Mouse (Mus musculus) MEL (cell line): Measurements from ENCODE around the gene Ocrl. TPM values are rescaled to one million over a fixed set of nuclear protein-coding genes. Genes with fewer than 3 reads are reported as not detected.

Experiments
- DNase-seq: peaks from one replicate; pipeline ENCODE4 v3.0.0; 2011; ENCODE audit warnings: low read depth, low spot score
- H3K27ac ChIP-seq: 2 replicates; pipeline ENCODE4 v1.5.1; 2012; ENCODE audit warnings: low read depth, mild to moderate bottlenecking, control low read depth, low read length, moderate library complexity; ENCODE audit not compliant: control insufficient read depth
- H3K27me3 ChIP-seq, 2 experiments: fragments of 150-350 bp in 1 of 2; sonication (generic) in 1 of 2; 2 replicates each; pipeline ENCODE4 v1.6.1; 2012; ENCODE audit warnings: low read length in 2 of 2, mild to moderate bottlenecking in 2 of 2, improper control_type of control experiment in 1 of 2, moderate library complexity in 1 of 2; ENCODE audit not compliant: insufficient read depth in 2 of 2, control insufficient read depth in 1 of 2
- H3K36me3 ChIP-seq, 2 experiments: 2 replicates each; pipeline ENCODE4 v1.6.1; 2012 to 2014; ENCODE audit warnings: low read length in 2 of 2, improper control_type of control experiment in 1 of 2, inconsistent platforms in 1 of 2, mild to moderate bottlenecking in 1 of 2; ENCODE audit not compliant: insufficient read depth in 2 of 2, control insufficient read depth in 1 of 2
- H3K4me1 ChIP-seq, 2 experiments: fragments of 150-350 bp in 1 of 2; sonication (generic) in 1 of 2; 2 replicates each; pipeline ENCODE4 v1.6.1; 2012; ENCODE audit warnings: low read length in 2 of 2, improper control_type of control experiment in 1 of 2, mild to moderate bottlenecking in 1 of 2; ENCODE audit not compliant: insufficient read depth in 2 of 2, control insufficient read depth in 1 of 2
- H3K4me3 ChIP-seq, 2 experiments: fragments of 150-350 bp in 1 of 2; sonication (generic) in 1 of 2; 2 replicates each; pipeline ENCODE4 v1.5.1; 2012; ENCODE audit warnings: low read depth in 2 of 2, low read length in 2 of 2, mild to moderate bottlenecking in 2 of 2, moderate library complexity in 2 of 2, control low read depth in 1 of 2, improper control_type of control experiment in 1 of 2; ENCODE audit not compliant: control insufficient read depth in 1 of 2, insufficient read depth in 1 of 2
- H3K79me2 ChIP-seq: 2 replicates; pipeline ENCODE4 v1.6.1; 2012; ENCODE audit warnings: mild to moderate bottlenecking, low read length, moderate library complexity; ENCODE audit not compliant: control insufficient read depth, poor library complexity, insufficient read depth
- H3K9ac ChIP-seq: 2 replicates; pipeline ENCODE4 v1.6.1; 2012; ENCODE audit warnings: low read depth, mild to moderate bottlenecking, control low read depth, low read length, moderate library complexity; ENCODE audit not compliant: control insufficient read depth, poor library complexity, severe bottlenecking
- H3K9me3 ChIP-seq: fragments of 150-350 bp; sonication (generic); replicated peaks from 2 replicates; pipeline ENCODE4 v1.6.1; 2012; ENCODE audit warnings: mild to moderate bottlenecking, low read length, improper control_type of control experiment, moderate library complexity; ENCODE audit not compliant: insufficient read depth
- CHD1 ChIP-seq: IDR thresholded peaks from 2 replicates; pipeline ENCODE4 v1.6.1; 2012; ENCODE audit warnings: low read depth, mild to moderate bottlenecking, inconsistent platforms, low read length, improper control_type of control experiment
- CTCF ChIP-seq, 3 experiments: IDR thresholded peaks in 2 of 3; conservative IDR thresholded peaks in 1 of 3; 2 replicates each; pipeline ENCODE4 v1.5.1; 2011 to 2012; ENCODE audit warnings: low read length in 3 of 3, low read depth in 2 of 3, mild to moderate bottlenecking in 2 of 3, improper control_type of control experiment in 1 of 3, inconsistent platforms in 1 of 3, mixed read lengths in 1 of 3, moderate library complexity in 1 of 3; ENCODE audit not compliant: control insufficient read depth in 1 of 3, insufficient read depth in 1 of 3, poor library complexity in 1 of 3, severe bottlenecking in 1 of 3
- E2F4 ChIP-seq: IDR thresholded peaks from 2 replicates; pipeline ENCODE4 v1.6.1; 2011; ENCODE audit warnings: low read depth, low read length, improper control_type of control experiment, borderline replicate concordance
- EP300 ChIP-seq, 2 experiments: IDR thresholded peaks; 2 replicates each; pipeline ENCODE4 v1.6.1; 2011; ENCODE audit warnings: improper control_type of control experiment in 2 of 2, low read length in 2 of 2, low read depth in 1 of 2, mild to moderate bottlenecking in 1 of 2
- ETS1 ChIP-seq: IDR thresholded peaks from 2 replicates; pipeline ENCODE4 v1.6.1; 2012; ENCODE audit warnings: low read depth, mild to moderate bottlenecking, inconsistent platforms, low read length, improper control_type of control experiment, moderate library complexity
- GABPA ChIP-seq: IDR thresholded peaks from 2 replicates; pipeline ENCODE4 v1.6.1; 2012; ENCODE audit warnings: low read depth, mild to moderate bottlenecking, inconsistent platforms, low read length, improper control_type of control experiment, moderate library complexity
- HCFC1 ChIP-seq: IDR thresholded peaks from 2 replicates; pipeline ENCODE4 v1.6.1; 2012; ENCODE audit warnings: low read depth, mild to moderate bottlenecking, inconsistent platforms, low read length, improper control_type of control experiment, moderate library complexity
- MAX ChIP-seq: IDR thresholded peaks from 2 replicates; pipeline ENCODE4 v1.6.1; 2011; ENCODE audit warnings: low read length, improper control_type of control experiment
- MAZ ChIP-seq: IDR thresholded peaks from 2 replicates; pipeline ENCODE4 v1.6.1; 2012; ENCODE audit warnings: low read depth, mild to moderate bottlenecking, inconsistent platforms, low read length, improper control_type of control experiment
- MYC ChIP-seq: IDR thresholded peaks from 2 replicates; pipeline ENCODE4 v1.6.1; 2011; ENCODE audit warnings: low read depth, mild to moderate bottlenecking, low read length, improper control_type of control experiment, moderate library complexity
- NELFE ChIP-seq: IDR thresholded peaks from 2 replicates; pipeline ENCODE4 v1.6.1; 2011; ENCODE audit warnings: low read depth, low read length, improper control_type of control experiment
- POLR2A ChIP-seq, 2 experiments: IDR thresholded peaks; 2 replicates each; pipeline ENCODE4 v1.6.1; 2011 to 2012; ENCODE audit warnings: low read length in 2 of 2, mild to moderate bottlenecking in 2 of 2, control low read depth in 1 of 2, improper control_type of control experiment in 1 of 2, low read depth in 1 of 2, moderate library complexity in 1 of 2; ENCODE audit not compliant: control insufficient read depth in 1 of 2, insufficient read depth in 1 of 2, poor library complexity in 1 of 2
- SIN3A ChIP-seq: IDR thresholded peaks from 2 replicates; pipeline ENCODE4 v1.6.1; 2012; ENCODE audit warnings: low read length, improper control_type of control experiment, inconsistent platforms
- TBP ChIP-seq: IDR thresholded peaks from 2 replicates; pipeline ENCODE4 v1.8.0; 2011; ENCODE audit warnings: low read depth, low read length, improper control_type of control experiment
- ZC3H11A ChIP-seq: IDR thresholded peaks from 2 replicates; pipeline ENCODE4 v1.6.1; 2012; ENCODE audit warnings: low read depth, mild to moderate bottlenecking, inconsistent platforms, low read length, improper control_type of control experiment
- ZMIZ1 ChIP-seq: IDR thresholded peaks from 2 replicates; pipeline ENCODE4 v1.6.1; 2012; ENCODE audit warnings: low read depth, mild to moderate bottlenecking, inconsistent platforms, low read length, improper control_type of control experiment, moderate library complexity
- ZNF384 ChIP-seq: IDR thresholded peaks from 2 replicates; pipeline ENCODE4 v1.6.1; 2012; ENCODE audit warnings: low read depth, mild to moderate bottlenecking, inconsistent platforms, low read length, improper control_type of control experiment
- polyA plus RNA-seq, 2 experiments: library from polyadenylated mRNA; stranded (reverse) in 1 of 2; unstranded in 1 of 2; fragments of >175 nt in 1 of 2; fragments of >200 nt in 1 of 2; gene quantifications; 2 replicates each; pipeline versions ENCODE4 v1.2.1 to v1.2.4; 2012; ENCODE audit warnings: low replicate concordance in 2 of 2, low read depth in 1 of 2; ENCODE audit not compliant: insufficient read length in 2 of 2, insufficient read depth in 1 of 2, missing spikeins in 1 of 2
- total RNA-seq: library from RNA; depleted of rRNA; stranded (reverse); fragments of 300-350 nt; gene quantifications from 2 replicates; pipeline ENCODE4 v1.2.3, GENCODE M21; 2012; rRNA removed

Gene Ocrl
- total RNA-seq (6.4 and 7.2 TPM in 2 replicates), polyA plus RNA-seq (10 to 100 TPM in 1 of 2 experiments, not detected in 1; 22.2 TPM)

GRCm38 (mm10) chrX:47912306-47912792 is at the start of gene Ocrl:
Ocrl (plus strand) TSS chrX:47912387.
- H3K4me3 ChIP-seq, result peak within 1 kb of the TSS; percentile 54 to 93
- TF ChIP-seq ZC3H11A (no peak), CHD1 (no peak), TBP (no peak), CTCF (IDR thresholded peaks at IDR 0.05 in 2 of 3, conservative IDR thresholded peaks at IDR 0.05 in 1 of 3; ENCODE audit: control insufficient read depth in 1 of 3, insufficient read depth in 1 of 3, low read depth in 2 of 3, low read length in 3 of 3, poor library complexity in 1 of 3, severe bottlenecking in 1 of 3) (peak in 2 of 3 experiments; percentile 59 to 69), ZMIZ1 (0 out of 2 replicates have a peak, but pooled peaks have one; percentile 34), ETS1 (no peak), MAZ (peak; percentile 93), POLR2A (IDR thresholded peaks at IDR 0.05; ENCODE audit: control insufficient read depth in 1 of 2, insufficient read depth in 1 of 2, low read depth in 1 of 2, low read length in 2 of 2, poor library complexity in 1 of 2) (peak in 1 of 2 experiments; percentile 30; a peak in 1 of 4 replicates), HCFC1 (peak; percentile 59; the same call in 1 of the 2 replicates), NELFE (peak; percentile 32; the same call in 1 of the 2 replicates), GABPA (peak; percentile 14; the same call in 1 of the 2 replicates), MYC (no peak)
- no peaks in the 10 kb centered on the region for H3K9me3 ChIP-seq
- no peaks in the 10 kb centered on the region; the same call in none of the 2 replicates for H3K79me2 ChIP-seq
- H3K36me3 ChIP-seq, result peaks cover 0 to 12% of the 10 kb centered on the region in 2 experiments; a peak in 2 of 4 replicates
- no peaks in the 10 kb centered on the region for H3K27me3 ChIP-seq
- H3K27ac ChIP-seq, result peak within 1 kb of the TSS; percentile 64
- peak; percentile 80 for DNase-seq
- H3K4me1 ChIP-seq, result peaks cover 3 to 8% of the 10 kb centered on the region in 2 experiments; a peak in 2 of 4 replicates
- peak within 1 kb of the TSS; percentile 85 for H3K9ac ChIP-seq

GRCm38 (mm10) chrX:47880052-47880451 is 32.1 kb upstream of the Ocrl start:
- no peaks in the 10 kb centered on the region for H3K27me3 ChIP-seq
- H3K9me3 ChIP-seq, result no peaks in the 10 kb centered on the region
- DNase-seq, result peak; percentile 75
- no peak overlapping the region for H3K4me3 ChIP-seq
- no peak overlapping the region for H3K9ac ChIP-seq
- H3K27ac ChIP-seq, result no peak overlapping the region
- 0 out of 2 replicates have a peak, but pooled peaks have one; percentile 34 for TF ChIP-seq MAX
- 0 out of 2 replicates have a peak, but pooled peaks have one; percentile 36 for TF ChIP-seq ZNF384
- no peak for TF ChIP-seq E2F4
- 0 out of 2 replicates have a peak, but pooled peaks have one; percentile 39 for TF ChIP-seq SIN3A
- TF ChIP-seq MYC, result peak; percentile 85
- TF ChIP-seq EP300 (IDR thresholded peaks at IDR 0.05; ENCODE audit: low read depth in 1 of 2, low read length in 2 of 2), result 0 out of 4 replicates have a peak, but pooled peaks of 1 of the 2 experiments have one; percentile 9
- no peaks in the 10 kb centered on the region for H3K4me1 ChIP-seq
- peaks cover 0 to 5% of the 10 kb centered on the region in 2 experiments; a peak in 1 of 4 replicates for H3K36me3 ChIP-seq
- no peaks in the 10 kb centered on the region for H3K79me2 ChIP-seq
